ENCODE assay signal across 12 mouse cellular contexts in genomic region chr17:23742941-23743340, GRCm38 (mm10). TPM values are rescaled to one million over a fixed set of nuclear protein-coding genes. Genes with fewer than 3 reads are reported as not detected.
A peak's percentile ranks its signal among the peaks of the same experiment; 100 is the strongest.
DNase-seq lines count a peak whose midpoint lies in the region; ATAC-seq and TF ChIP-seq lines count a peak whose summit lies in the region.
"Had no signal": no experiment of that assay in that cellular context is flagged by ENCODE, and none has a peak within 500 bp of the region (broad histone marks: within the 10 kb centered on the region; RNA-seq: fewer than 3 reads in every experiment).

No protein-coding gene starts in this region.

- no peak overlapping the region; the same call in 1 of the 2 replicates for H3K4me2 ChIP-seq in hindbrain, embryonic 14.5 days (replicated peaks)
- H3K4me2 ChIP-seq in hindbrain, embryonic 12.5 days (replicated peaks): no peak overlapping the region
- peak overlapping the region; percentile 52; the same call in 1 of the 2 replicates for H3K4me2 ChIP-seq in neural tube, embryonic 12.5 days (replicated peaks)
- peak overlapping the region; percentile 46; the same call in 1 of the 2 replicates for H3K4me2 ChIP-seq in intestine, embryonic 16.5 days (ENCODE audit: low read depth, low read length)
- H3K4me2 ChIP-seq in stomach, postnatal 0 days (replicated peaks; ENCODE audit: low read depth): peak overlapping the region; percentile 42

- no peak for TF ChIP-seq POLR2A in thymus, adult 2 months (IDR thresholded peaks at IDR 0.05; ENCODE audit: control insufficient read depth, extremely low read depth, insufficient read depth, low read length, poor library complexity)

- TF ChIP-seq EP300 in stomach, postnatal 0 days (optimal IDR thresholded peaks at IDR 0.05): no peak

- no peaks in the 10 kb centered on the region for H3K9me3 ChIP-seq in hindbrain, embryonic 14.5 days (ENCODE audit: control insufficient read depth, low read length)
- no peaks in the 10 kb centered on the region for H3K9me3 ChIP-seq in hindbrain, embryonic 12.5 days (replicated peaks)
- H3K9me3 ChIP-seq in neural tube, embryonic 12.5 days: no peaks in the 10 kb centered on the region
- H3K9me3 ChIP-seq in intestine, embryonic 16.5 days (ENCODE audit: control insufficient read depth, low read length): no peaks in the 10 kb centered on the region
- no peaks in the 10 kb centered on the region for H3K9me3 ChIP-seq in stomach, postnatal 0 days (ENCODE audit: control insufficient read depth, low read length)

- no peak for DNase-seq in hindbrain, embryonic 14.5 days (ENCODE audit: low spot score)
- DNase-seq in neural tube, embryonic 10.5 days (ENCODE audit: extremely low spot score, low spot score): no peak
- DNase-seq in stomach, postnatal 0 days (ENCODE audit: low spot score): no peak
- DNase-seq in gastrocnemius, postnatal 10 days: no peak
- DNase-seq in thymus, adult 2 months: no peak

- ATAC-seq in hindbrain, embryonic 14.5 days (ENCODE audit: low FRiP score): no peak
- no peak for ATAC-seq in hindbrain, embryonic 12.5 days (ENCODE audit: low FRiP score)
- ATAC-seq in neural tube, embryonic 12.5 days (ENCODE audit: low FRiP score, low read depth): no peak
- ATAC-seq in intestine, embryonic 16.5 days: no peak
- ATAC-seq in stomach, postnatal 0 days (ENCODE audit: low FRiP score, low TSS enrichment): no peak

- H3K4me3 ChIP-seq in hindbrain, embryonic 14.5 days (replicated peaks; ENCODE audit: low read length): peak overlapping the region; percentile 21; the same call in 1 of the 2 replicates
- H3K4me3 ChIP-seq in hindbrain, embryonic 12.5 days: no peak overlapping the region
- H3K4me3 ChIP-seq in neural tube, embryonic 12.5 days: 0 out of 2 replicates have a peak overlapping the region, but pooled peaks have one; percentile 16
- no peak overlapping the region for H3K4me3 ChIP-seq in intestine, embryonic 16.5 days (ENCODE audit: low read length)
- peak overlapping the region; percentile 22 for H3K4me3 ChIP-seq in stomach, postnatal 0 days (ENCODE audit: low read depth, low read length)
- H3K4me3 ChIP-seq in thymus, adult 2 months (ENCODE audit: control insufficient read depth, insufficient read depth, low read length): no peak overlapping the region

- peaks cover 33% of the 10 kb centered on the region for H3K4me1 ChIP-seq in hindbrain, embryonic 14.5 days (replicated peaks; ENCODE audit: control insufficient read depth, insufficient read depth, low read length)
- H3K4me1 ChIP-seq in hindbrain, embryonic 12.5 days: peaks cover 43% of the 10 kb centered on the region
- H3K4me1 ChIP-seq in neural tube, embryonic 12.5 days: peaks cover 38% of the 10 kb centered on the region
- peaks cover 38% of the 10 kb centered on the region for H3K4me1 ChIP-seq in intestine, embryonic 16.5 days (ENCODE audit: control insufficient read depth, insufficient read depth, low read length)
- H3K4me1 ChIP-seq in stomach, postnatal 0 days (replicated peaks; ENCODE audit: control insufficient read depth, insufficient read depth): peaks cover 17% of the 10 kb centered on the region; the same call in 1 of the 2 replicates
- peaks cover 38% of the 10 kb centered on the region for H3K4me1 ChIP-seq in thymus, adult 2 months (replicated peaks; ENCODE audit: control insufficient read depth, insufficient read depth, low read length)

- WGBS in hindbrain, embryonic 14.5 days: 62% methylated on average over 12 of the region's 12 CpGs
- WGBS in hindbrain, embryonic 12.5 days: 63% methylated on average over 12 of the region's 12 CpGs
- WGBS in neural tube, embryonic 12.5 days: 68% methylated on average over 12 of the region's 12 CpGs
- 60% methylated on average over 12 of the region's 12 CpGs for WGBS in intestine, embryonic 16.5 days
- 55% methylated on average over 12 of the region's 12 CpGs for WGBS in stomach, postnatal 0 days
- WGBS in thymus, adult 2 months: 81% methylated on average over 12 of the region's 12 CpGs

- no peak overlapping the region for H3K9ac ChIP-seq in hindbrain, embryonic 14.5 days
- no peak overlapping the region for H3K9ac ChIP-seq in hindbrain, embryonic 12.5 days
- no peak overlapping the region for H3K9ac ChIP-seq in neural tube, embryonic 12.5 days
- peak overlapping the region; percentile 48; the same call in 1 of the 2 replicates for H3K9ac ChIP-seq in intestine, embryonic 16.5 days (ENCODE audit: low read depth, low read length)
- H3K9ac ChIP-seq in stomach, postnatal 0 days (ENCODE audit: low read length): no peak overlapping the region
- H3K9ac ChIP-seq: liver, embryonic 14.5 days had no signal

- peak; percentile 9 for TF ChIP-seq CTCF in stomach, postnatal 0 days (IDR thresholded peaks at IDR 0.05; ENCODE audit: low read depth)
- no peak for TF ChIP-seq CTCF in thymus, adult 2 months (IDR thresholded peaks at IDR 0.05; ENCODE audit: borderline replicate concordance, control insufficient read depth, extremely low read depth, insufficient read depth, low read length, poor library complexity)

- H3K27ac ChIP-seq in hindbrain, embryonic 14.5 days: no peak overlapping the region
- no peak overlapping the region for H3K27ac ChIP-seq in hindbrain, embryonic 12.5 days
- H3K27ac ChIP-seq in neural tube, embryonic 12.5 days: no peak overlapping the region
- no peak overlapping the region for H3K27ac ChIP-seq in intestine, embryonic 16.5 days (ENCODE audit: low read length)
- 0 out of 2 replicates have a peak overlapping the region, but pooled peaks have one; percentile 58 for H3K27ac ChIP-seq in stomach, postnatal 0 days (replicated peaks)
- H3K27ac ChIP-seq in thymus, adult 2 months (ENCODE audit: control insufficient read depth, insufficient read depth, low read length): no peak overlapping the region
- H3K27ac ChIP-seq: liver, embryonic 14.5 days had no signal

- peaks cover 67% of the 10 kb centered on the region for H3K27me3 ChIP-seq in hindbrain, embryonic 14.5 days (ENCODE audit: control insufficient read depth, insufficient read depth, low read length)
- H3K27me3 ChIP-seq in hindbrain, embryonic 12.5 days: peaks cover 78% of the 10 kb centered on the region
- H3K27me3 ChIP-seq in neural tube, embryonic 12.5 days (replicated peaks): peaks cover 75% of the 10 kb centered on the region
- H3K27me3 ChIP-seq in intestine, embryonic 16.5 days (replicated peaks; ENCODE audit: control insufficient read depth, insufficient read depth, low read length): peaks cover 55% of the 10 kb centered on the region
- peaks cover 8% of the 10 kb centered on the region; the same call in 1 of the 2 replicates for H3K27me3 ChIP-seq in stomach, postnatal 0 days (ENCODE audit: control insufficient read depth, insufficient read depth, low read length)
- peaks cover 32% of the 10 kb centered on the region for H3K27me3 ChIP-seq in thymus, adult 2 months (ENCODE audit: control insufficient read depth, insufficient read depth, low read length)

- no peaks in the 10 kb centered on the region for H3K36me3 ChIP-seq in hindbrain, embryonic 14.5 days (replicated peaks; ENCODE audit: control insufficient read depth, insufficient read depth)
- 0 out of 2 replicates have a peak, but pooled peaks cover under 1% of the 10 kb centered on the region for H3K36me3 ChIP-seq in hindbrain, embryonic 12.5 days
- H3K36me3 ChIP-seq in neural tube, embryonic 12.5 days: no peaks in the 10 kb centered on the region
- H3K36me3 ChIP-seq in intestine, embryonic 16.5 days (ENCODE audit: control insufficient read depth, insufficient read depth, low read length): no peaks in the 10 kb centered on the region
- H3K36me3 ChIP-seq in stomach, postnatal 0 days (ENCODE audit: control insufficient read depth, insufficient read depth, low read length): no peaks in the 10 kb centered on the region
- no peaks in the 10 kb centered on the region for H3K36me3 ChIP-seq in thymus, adult 2 months (ENCODE audit: control insufficient read depth, insufficient read depth, low read length)

RNA-seq across cellular contexts. Expression of gene Paqr4, which starts 2.3 kb away (rescaled TPM):
- 57.5 and 62.8 TPM in 2 replicates for polyA plus RNA-seq in hindbrain, embryonic 14.5 days (2014; fragmentation: Nextera tagmentation; extraction: Ambion mirVana)
- polyA plus RNA-seq in hindbrain, embryonic 12.5 days (2016; fragmentation: Nextera tagmentation; extraction: Ambion mirVana): 40.3 and 41.6 TPM in 2 replicates
- polyA plus RNA-seq in neural tube, embryonic 12.5 days (2016; fragmentation: Nextera tagmentation; extraction: Ambion mirVana): 41.7 and 41.8 TPM in 2 replicates
- polyA plus RNA-seq in intestine, embryonic 16.5 days (2015; fragmentation: Nextera tagmentation; extraction: Ambion mirVana): 23.5 and 25.3 TPM in 2 replicates
- polyA plus RNA-seq in stomach, postnatal 0 days (2015; fragmentation: Nextera tagmentation; extraction: Ambion mirVana): 26.3 and 28.0 TPM in 2 replicates
- 1 to 10 TPM; 7.6 to 9.4 TPM for total RNA-seq in gastrocnemius, postnatal 10 days (2021)
- polyA plus RNA-seq in thymus, adult 2 months (2012; rRNA removed): 12.4 and 13.2 TPM in 2 replicates

RNA-seq across cellular contexts. Expression of gene Kremen2, which starts 2.7 kb away (rescaled TPM):
- polyA plus RNA-seq in hindbrain, embryonic 14.5 days (2014; fragmentation: Nextera tagmentation; extraction: Ambion mirVana): 0.74 and 0.90 TPM in 2 replicates
- polyA plus RNA-seq in hindbrain, embryonic 12.5 days (2016; fragmentation: Nextera tagmentation; extraction: Ambion mirVana): 2.9 and 5.7 TPM in 2 replicates
- polyA plus RNA-seq in neural tube, embryonic 12.5 days (2016; fragmentation: Nextera tagmentation; extraction: Ambion mirVana): 5.8 and 6.1 TPM in 2 replicates
- polyA plus RNA-seq in intestine, embryonic 16.5 days (2015; fragmentation: Nextera tagmentation; extraction: Ambion mirVana): 0.44 and 0.51 TPM in 2 replicates
- 2.7 and 3.0 TPM in 2 replicates for polyA plus RNA-seq in stomach, postnatal 0 days (2015; fragmentation: Nextera tagmentation; extraction: Ambion mirVana)
- not detected for total RNA-seq in gastrocnemius, postnatal 10 days (2021)
- 2.8 and 3.8 TPM in 2 replicates for polyA plus RNA-seq in thymus, adult 2 months (2012; rRNA removed)
- total RNA-seq: common myeloid progenitor, adult 5-6 weeks; gastrocnemius, adult 18-20 months; heart, postnatal 36 days had no signal

RNA-seq across cellular contexts. Expression of gene Pkmyt1, which starts 16.8 kb away (rescaled TPM):
- 16.9 and 17.7 TPM in 2 replicates for polyA plus RNA-seq in hindbrain, embryonic 14.5 days (2014; fragmentation: Nextera tagmentation; extraction: Ambion mirVana)
- polyA plus RNA-seq in hindbrain, embryonic 12.5 days (2016; fragmentation: Nextera tagmentation; extraction: Ambion mirVana): 29.1 and 31.2 TPM in 2 replicates
- 32.7 and 34.1 TPM in 2 replicates for polyA plus RNA-seq in neural tube, embryonic 12.5 days (2016; fragmentation: Nextera tagmentation; extraction: Ambion mirVana)
- 36.9 and 44.6 TPM in 2 replicates for polyA plus RNA-seq in intestine, embryonic 16.5 days (2015; fragmentation: Nextera tagmentation; extraction: Ambion mirVana)
- 17.1 and 17.6 TPM in 2 replicates for polyA plus RNA-seq in stomach, postnatal 0 days (2015; fragmentation: Nextera tagmentation; extraction: Ambion mirVana)
- total RNA-seq in gastrocnemius, postnatal 10 days (2021): 1 to 10 TPM; 4.7 to 5.6 TPM
- polyA plus RNA-seq in thymus, adult 2 months (2012; rRNA removed): 145 and 182 TPM in 2 replicates

RNA-seq across cellular contexts. Expression of gene 1520401A03Rik, which starts 20.4 kb away (rescaled TPM):
- polyA plus RNA-seq in hindbrain, embryonic 14.5 days (2014; fragmentation: Nextera tagmentation; extraction: Ambion mirVana): 0.09 and 0.18 TPM in 2 replicates
- 0.21 and 1.2 TPM in 2 replicates for polyA plus RNA-seq in hindbrain, embryonic 12.5 days (2016; fragmentation: Nextera tagmentation; extraction: Ambion mirVana)
- polyA plus RNA-seq in neural tube, embryonic 12.5 days (2016; fragmentation: Nextera tagmentation; extraction: Ambion mirVana): 0.79 and 1.1 TPM in 2 replicates
- not detected in 2 replicates for polyA plus RNA-seq in intestine, embryonic 16.5 days (2015; fragmentation: Nextera tagmentation; extraction: Ambion mirVana)
- polyA plus RNA-seq in stomach, postnatal 0 days (2015; fragmentation: Nextera tagmentation; extraction: Ambion mirVana): 0.04 and 0.16 TPM in 2 replicates
- under 1 TPM; 0.12 to 0.23 TPM for total RNA-seq in gastrocnemius, postnatal 10 days (2021)
- 0.19 and 0.27 TPM in 2 replicates for polyA plus RNA-seq in thymus, adult 2 months (2012; rRNA removed)
- total RNA-seq: common myeloid progenitor, adult 5-6 weeks; gastrocnemius, adult 18-20 months; heart, postnatal 36 days had no signal

RNA-seq across cellular contexts. Expression of gene Flywch1, which starts 28.5 kb away (rescaled TPM):
- 179 and 183 TPM in 2 replicates for polyA plus RNA-seq in hindbrain, embryonic 14.5 days (2014; fragmentation: Nextera tagmentation; extraction: Ambion mirVana)
- polyA plus RNA-seq in hindbrain, embryonic 12.5 days (2016; fragmentation: Nextera tagmentation; extraction: Ambion mirVana): 203 and 212 TPM in 2 replicates
- polyA plus RNA-seq in neural tube, embryonic 12.5 days (2016; fragmentation: Nextera tagmentation; extraction: Ambion mirVana): 234 and 241 TPM in 2 replicates
- polyA plus RNA-seq in intestine, embryonic 16.5 days (2015; fragmentation: Nextera tagmentation; extraction: Ambion mirVana): 44.5 and 44.9 TPM in 2 replicates
- 24.2 and 27.3 TPM in 2 replicates for polyA plus RNA-seq in stomach, postnatal 0 days (2015; fragmentation: Nextera tagmentation; extraction: Ambion mirVana)
- total RNA-seq in gastrocnemius, postnatal 10 days (2021): 10 to 100 TPM; 39.0 to 39.5 TPM
- 32.0 and 33.6 TPM in 2 replicates for polyA plus RNA-seq in thymus, adult 2 months (2012; rRNA removed)

Comparison
In these comparisons a context has a peak if more than half of its experiments do, and no peak if none do; other contexts are left out.
1. H3K4me3 ChIP-seq: peak in hindbrain, embryonic 14.5 days (single experiment), neural tube, embryonic 12.5 days (single experiment) and stomach, postnatal 0 days (single experiment); none in hindbrain, embryonic 12.5 days (single experiment), intestine, embryonic 16.5 days (single experiment) and thymus, adult 2 months (single experiment).
2. H3K4me2 ChIP-seq: peak in neural tube, embryonic 12.5 days (single experiment), intestine, embryonic 16.5 days (single experiment) and stomach, postnatal 0 days (single experiment); none in hindbrain, embryonic 14.5 days (single experiment) and hindbrain, embryonic 12.5 days (single experiment).